In the genomic region with DNA sequence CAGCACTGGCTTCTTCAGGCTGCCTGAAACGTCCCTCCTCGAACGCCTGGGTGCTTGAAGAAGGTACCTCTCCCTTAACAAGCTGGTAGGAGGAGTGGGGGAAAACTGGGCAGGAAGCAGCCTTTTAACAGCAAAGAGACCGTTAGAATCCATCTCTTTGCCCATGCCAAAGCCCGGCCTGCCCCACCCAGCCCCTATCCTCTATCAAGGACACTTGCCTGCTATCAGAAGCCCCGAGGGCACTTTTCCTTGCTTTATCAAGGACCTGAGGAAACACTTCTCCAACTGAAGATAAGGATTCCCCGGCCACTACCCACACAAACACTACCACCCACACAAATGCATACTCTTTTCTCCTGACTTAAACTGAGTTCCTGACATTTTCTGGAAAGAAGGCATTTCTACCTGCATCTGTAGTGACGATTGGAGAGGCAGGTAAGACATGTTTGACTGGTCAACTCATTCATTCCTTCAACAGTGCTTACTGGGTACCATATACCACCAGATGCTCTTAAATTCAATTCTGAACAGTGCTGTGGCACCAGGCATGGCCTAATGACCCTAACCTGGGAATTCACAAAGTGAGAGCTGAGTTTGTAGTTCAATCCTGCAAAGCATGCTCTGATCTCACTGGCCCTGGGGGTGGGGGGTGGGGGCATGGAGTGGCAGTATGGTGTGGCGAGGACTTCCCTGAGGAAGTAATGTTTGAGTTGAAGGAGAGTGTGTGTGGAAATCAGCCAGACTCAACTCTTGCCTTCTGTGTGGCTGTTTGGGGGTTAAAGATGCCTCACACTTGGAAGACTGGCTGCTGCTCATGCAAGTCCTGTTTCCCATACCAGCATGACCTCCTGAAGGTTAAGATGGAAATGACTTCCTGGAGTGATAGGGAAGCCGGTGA, we compare ENCODE assay signal across 8 mouse cellular contexts. TPM values are rescaled to one million over a fixed set of nuclear protein-coding genes. Genes with fewer than 3 reads are reported as not detected.
DNase-seq lines count a peak whose midpoint lies in the region; ATAC-seq and TF ChIP-seq lines count a peak whose summit lies in the region.

A gene (plus strand): TSS at position 338 of the 898 bp plus-strand sequence.

- H3K27me3 ChIP-seq in cerebellum, adult 2 months (ENCODE audit: control insufficient read depth, insufficient read depth, low read length): no peaks in the 10 kb centered on the region
- H3K27me3 ChIP-seq in midbrain, embryonic 13.5 days: no peaks in the 10 kb centered on the region

- no peaks in the 10 kb centered on the region for H3K36me3 ChIP-seq in midbrain, embryonic 13.5 days

- WGBS in cerebellum, adult 2 months: 76% methylated on average over 10 of the region's 10 CpGs
- 78% methylated on average over 10 of the region's 10 CpGs for WGBS in midbrain, embryonic 13.5 days

- H3K4me1 ChIP-seq in cerebellum, adult 2 months (ENCODE audit: control insufficient read depth, insufficient read depth, low read length): no peaks in the 10 kb centered on the region
- no peaks in the 10 kb centered on the region for H3K4me1 ChIP-seq in midbrain, embryonic 13.5 days (replicated peaks)

- no peak within 1 kb of the TSS for H3K4me2 ChIP-seq in midbrain, embryonic 13.5 days (replicated peaks)

- no peak for TF ChIP-seq CTCF in cerebellum, adult 2 months (IDR thresholded peaks at IDR 0.05; ENCODE audit: borderline replicate concordance, insufficient read depth, low read depth, low read length)

- DNase-seq in cerebellum, adult 2 months: no peak
- DNase-seq in cerebellum, postnatal 25 days: no peak
- no peak for DNase-seq in adrenal gland, postnatal 25 days
- DNase-seq in heart, adult 8-10 months (ENCODE audit: low spot score): no peak
- no peak for DNase-seq in layer of hippocampus, postnatal 36 days
- DNase-seq in B cell, adult 2 months: no peak

- no peak for TF ChIP-seq POLR2A in cerebellum, adult 2 months (IDR thresholded peaks at IDR 0.05; ENCODE audit: borderline replicate concordance, insufficient read depth, low read length)

- no peak for ATAC-seq in midbrain, embryonic 13.5 days
- no peak for ATAC-seq in inflammation-experienced regulatory T-cells, adult 6 months

- no peak within 1 kb of the TSS for H3K9ac ChIP-seq in midbrain, embryonic 13.5 days (replicated peaks)

- no peaks in the 10 kb centered on the region for H3K9me3 ChIP-seq in midbrain, embryonic 13.5 days

- H3K4me3 ChIP-seq in cerebellum, adult 2 months (replicated peaks; ENCODE audit: insufficient read depth, low read depth, low read length): no peak within 1 kb of the TSS
- H3K4me3 ChIP-seq in midbrain, embryonic 13.5 days (replicated peaks): no peak within 1 kb of the TSS

- no peak within 1 kb of the TSS for H3K27ac ChIP-seq in cerebellum, adult 2 months (ENCODE audit: insufficient read depth, low read length)
- H3K27ac ChIP-seq in midbrain, embryonic 13.5 days: no peak within 1 kb of the TSS

RNA-seq across cellular contexts. Expression of the gene that starts here (rescaled TPM):
- 26.0 and 29.2 TPM in 2 replicates for polyA plus RNA-seq in cerebellum, adult 2 months (2012; rRNA removed)
- 28.9 and 31.9 TPM in 2 replicates for total RNA-seq in adrenal gland, postnatal 25 days (2021)
- 10 to 100 TPM; 25.6 to 27.7 (median 26.0) TPM for total RNA-seq in heart, adult 8-10 months (2022)
- 10 to 100 TPM; 20.0 TPM for total RNA-seq in layer of hippocampus, postnatal 36 days (2021)
- 25.8 and 28.7 TPM in 2 replicates for polyA plus RNA-seq in midbrain, embryonic 13.5 days (2015; fragmentation: Nextera tagmentation; extraction: Ambion mirVana)
- polyA plus RNA-seq in inflammation-experienced regulatory T-cells, adult 6 months (2017; shearing (Covaris generic)): under 1 TPM; 0.38 to 0.92 (median 0.42) TPM

Comparison
In these comparisons a context has a peak if more than half of its experiments do, and no peak if none do; other contexts are left out.
1. RNA of the gene that starts here (polyA plus RNA-seq): 26.0 to 29.2 TPM in cerebellum, adult 2 months and 25.8 to 28.7 TPM in midbrain, embryonic 13.5 days; 0.38 to 0.92 TPM in inflammation-experienced regulatory T-cells, adult 6 months; every median in the first group is over 10 times any median in the second.